Mouse (Mus musculus) liver, postnatal 0 days (tissue): ENCODE results near the gene Tubd1.

Experiments
- CTCF ChIP-seq: sonication (generic); IDR thresholded peaks from 2 replicates; pipeline ENCODE4 v1.5.1; 2016; ENCODE audit warnings: antibody characterized with exemption, low read depth
- EP300 ChIP-seq: IDR thresholded peaks from 2 replicates; pipeline ENCODE4 v1.6.1; 2016; ENCODE audit warnings: antibody characterized with exemption, low read depth, mild to moderate bottlenecking

GRCm38 (mm10) chr11:86583990-86584897 is 39.5 kb downstream of the Tubd1 start:
- TF ChIP-seq CTCF (no peak), EP300 (no peak)
